Mouse (Mus musculus): ENCODE measurements at regions not wholly inside any gene's neighbourhood (a gene's known extent, or its start where the extent isn't known, plus 50 kb on each side); places are given as distances from the start of the nearest gene placed in this dataset.

GRCm38 (mm10) chr8:103270035-103270434 is 484.6 kb upstream of the Cdh11 start:
- no peak for DNase-seq (ENCODE audit: low spot score in 2 of 2)

GRCm38 (mm10) chr8:103270815-103271553 is 485.5 kb upstream of the Cdh11 start:
- no peak for DNase-seq (ENCODE audit: low spot score in 2 of 2)

- peak; percentile 13 to 25 for DNase-seq (ENCODE audit: low spot score in 2 of 2)
These were observed 487.1 kb upstream of the Cdh11 start for GRCm38 (mm10) chr8:103272305-103273079.

- no peak for DNase-seq (ENCODE audit: low spot score in 2 of 2)
These were observed 488.0 kb upstream of the Cdh11 start for GRCm38 (mm10) chr8:103273476-103273875.

- no peak for DNase-seq (ENCODE audit: low spot score in 2 of 2)
These were observed 496.4 kb upstream of the Cdh11 start for GRCm38 (mm10) chr8:103281801-103282200.

GRCm38 (mm10) chr8:103288561-103288974 is 503.1 kb upstream of the Cdh11 start:
- peak; percentile 8 to 18 for DNase-seq (ENCODE audit: low spot score in 2 of 2)

GRCm38 (mm10) chr8:103292896-103293295 is 507.5 kb upstream of the Cdh11 start:
- no peak for DNase-seq (ENCODE audit: low spot score in 2 of 2)

- DNase-seq (ENCODE audit: low spot score in 2 of 2): no peak
These were observed 521.2 kb upstream of the Cdh11 start for GRCm38 (mm10) chr8:103306476-103307183.

- DNase-seq (ENCODE audit: low spot score in 2 of 2): no peak
These were observed 528.1 kb upstream of the Cdh11 start for GRCm38 (mm10) chr8:103313576-103313975.

GRCm38 (mm10) chr8:103314279-103315022 is 529.0 kb upstream of the Cdh11 start:
- DNase-seq (ENCODE audit: low spot score in 2 of 2): peak in 1 of 2 experiments; percentile 41

- no peak for DNase-seq (ENCODE audit: low spot score in 2 of 2)
These were observed 530.3 kb upstream of the Cdh11 start for GRCm38 (mm10) chr8:103315742-103316141.

- no peak for DNase-seq (ENCODE audit: low spot score in 2 of 2)
These were observed 531.2 kb upstream of the Cdh11 start for GRCm38 (mm10) chr8:103316691-103317091.

GRCm38 (mm10) chr8:103317149-103317725 is 531.8 kb upstream of the Cdh11 start:
- no peak for DNase-seq (ENCODE audit: low spot score in 2 of 2)

- no peak for DNase-seq (ENCODE audit: low spot score in 2 of 2)
These were observed 538.7 kb upstream of the Cdh11 start for GRCm38 (mm10) chr8:103324016-103324665.

- no peak for DNase-seq (ENCODE audit: low spot score in 2 of 2)
These were observed 546.0 kb upstream of the Cdh11 start for GRCm38 (mm10) chr8:103331415-103331814.

- DNase-seq (ENCODE audit: low spot score in 2 of 2): no peak
These were observed 551.9 kb upstream of the Cdh11 start for GRCm38 (mm10) chr8:103337314-103337713.

GRCm38 (mm10) chr8:103339042-103339441 is 553.6 kb upstream of the Cdh11 start:
- DNase-seq (ENCODE audit: low spot score in 2 of 2): peak in 1 of 2 experiments; percentile 17

GRCm38 (mm10) chr8:103339951-103340350 is 554.5 kb upstream of the Cdh11 start:
- no peak for DNase-seq (ENCODE audit: low spot score in 2 of 2)

GRCm38 (mm10) chr8:103343891-103344290 is 558.4 kb upstream of the Cdh11 start:
- peak in 1 of 2 experiments; percentile 53 for DNase-seq (ENCODE audit: low spot score in 2 of 2)

- no peak for DNase-seq (ENCODE audit: low spot score in 2 of 2)
These were observed 559.4 kb upstream of the Cdh11 start for GRCm38 (mm10) chr8:103344871-103345270.
